Mouse (Mus musculus) kidney, adult 2 months (tissue): Measurements from ENCODE around the gene Mmp21.

Experiments used
- CTCF ChIP-seq: fragments of 200-500 bp; conservative IDR thresholded peaks from 2 replicates; pipeline ENCODE4 v1.5.1; 2011; ENCODE audit warnings: low read depth, mild to moderate bottlenecking, control low read depth, low read length, moderate library complexity, mixed read lengths; ENCODE audit not compliant: insufficient read depth, insufficient read length
- POLR2A ChIP-seq: fragments of 200-500 bp; IDR thresholded peaks from one replicate; pipeline ENCODE4 v1.6.1; 2011; ENCODE audit warnings: low read depth, low read length, control low read depth

- TF ChIP-seq CTCF (no peak), POLR2A (no peak)
Observed at GRCm38 (mm10) chr7:133720616-133721015, 40.8 kb upstream of the Mmp21 start.
